Mouse (Mus musculus) lung, postnatal 0 days (tissue): ENCODE measurements at regions not wholly inside any gene's neighbourhood (a gene's known extent, or its start where the extent isn't known, plus 50 kb on each side); places are given as distances from the start of the nearest gene placed in this dataset.

Source experiments
- CTCF ChIP-seq: IDR thresholded peaks from 2 replicates; pipeline ENCODE4 v1.5.1; 2016; ENCODE audit warnings: antibody characterized with exemption, mild to moderate bottlenecking
- EP300 ChIP-seq: IDR thresholded peaks from 2 replicates; pipeline ENCODE4 v1.6.1; 2016; ENCODE audit warnings: antibody characterized with exemption, mild to moderate bottlenecking, control low read depth

- no peak for TF ChIP-seq CTCF
- TF ChIP-seq EP300 = no peak
These were observed 710.5 kb downstream of the Rapgef2 start for GRCm38 (mm10) chr3:78575667-78576464.
